Mouse (Mus musculus) left cerebral cortex, adult 11 months (tissue): ENCODE data around the gene Ubap1.

ENCODE experiments used
- DNase-seq: peaks from one replicate; pipeline ENCODE4 v3.0.0; 2022; ENCODE audit warnings: low spot score

Gene Ubap1

DNA sequence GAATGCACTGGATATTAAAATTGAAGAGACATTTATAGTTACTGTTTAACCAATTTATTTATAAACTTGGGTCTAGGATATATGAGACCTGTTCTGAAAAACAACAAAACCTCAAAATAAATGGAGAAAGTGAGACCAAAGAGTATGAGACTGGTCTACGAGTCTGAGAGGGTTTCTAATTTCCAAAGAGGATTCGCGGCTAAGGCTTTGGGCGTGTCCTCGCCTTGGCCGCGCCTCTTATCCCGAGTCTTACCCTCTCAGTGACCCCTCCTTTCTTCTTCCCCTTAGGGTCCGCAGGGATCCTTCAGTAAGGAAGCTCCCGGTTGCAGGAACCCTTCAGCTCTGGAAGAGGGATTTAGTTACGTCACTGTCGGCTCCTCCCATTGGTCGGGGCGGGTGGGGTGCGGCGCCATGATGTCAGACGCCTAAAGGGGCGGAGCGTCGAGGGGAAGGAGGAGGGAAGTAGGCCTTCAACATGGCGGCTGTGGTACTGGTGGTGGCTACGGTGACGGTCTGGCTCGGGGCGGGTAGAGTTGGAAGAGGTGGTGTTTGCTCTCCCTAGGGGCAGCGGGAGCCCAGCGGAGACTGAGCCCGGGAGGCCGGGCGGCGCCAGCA lies at the start of gene Ubap1:
TSS of gene Ubap1 (plus strand) at position 413 of the 615 bp plus-strand sequence.
- peak; percentile 83 for DNase-seq

DNA sequence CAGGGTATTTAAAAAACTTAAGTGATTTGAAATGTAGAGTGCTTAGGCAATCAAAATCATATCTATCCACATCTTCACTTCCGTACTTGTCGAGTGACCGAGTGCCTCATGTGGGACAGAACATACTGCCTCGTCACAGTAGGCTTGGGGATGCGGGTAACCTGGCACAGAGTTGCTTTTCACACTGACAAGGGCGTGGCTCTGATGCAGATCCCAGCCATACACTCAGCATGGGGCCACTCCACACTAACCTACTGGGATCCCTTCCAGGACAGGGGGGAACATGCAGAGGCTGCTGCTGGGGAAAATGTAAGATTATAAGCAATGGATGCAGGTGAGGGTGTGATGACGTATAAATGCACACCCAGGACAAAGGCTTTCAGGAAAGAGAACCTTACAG lies 45.1 kb upstream of the Ubap1 start:
- DNase-seq: no peak

DNA sequence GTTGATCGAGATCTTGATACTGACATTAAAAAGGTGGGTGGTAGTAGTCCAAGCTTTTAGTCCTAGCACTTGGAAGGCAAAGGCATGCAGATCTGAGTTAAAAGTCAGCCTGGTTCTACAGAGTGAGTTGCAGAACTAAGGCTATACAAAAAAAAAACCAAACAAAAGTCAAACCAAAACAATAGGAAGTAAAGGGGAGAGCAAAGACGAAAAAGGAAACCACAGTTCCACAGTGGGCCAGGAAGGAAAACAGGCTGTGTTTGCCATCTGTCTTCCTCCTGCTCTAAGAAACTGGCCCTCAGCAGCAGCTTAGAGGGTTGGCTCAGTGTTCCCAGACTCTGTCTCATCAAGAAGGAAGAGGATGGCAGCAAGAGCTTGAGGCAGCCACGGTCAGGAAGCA lies 44.5 kb upstream of the Ubap1 start:
- DNase-seq: no peak

DNA sequence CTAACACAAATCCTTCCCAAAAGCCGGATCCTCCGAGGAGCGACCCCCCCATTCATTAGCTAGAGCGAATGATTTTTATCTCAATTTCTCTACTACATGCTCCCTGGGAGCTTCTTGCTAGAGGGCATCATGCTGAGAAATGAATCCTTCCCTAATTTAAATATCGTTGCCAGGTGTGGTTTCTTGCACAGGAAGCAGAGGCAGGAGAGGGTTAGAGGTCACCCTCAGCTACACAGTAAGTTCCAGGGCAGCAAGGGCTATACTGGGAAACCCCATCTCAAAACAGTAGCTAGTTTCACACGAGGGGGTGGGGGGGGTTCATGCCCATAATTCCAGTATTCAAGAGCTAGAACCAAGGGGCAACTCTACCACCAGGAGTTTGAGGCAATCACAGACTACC lies 41.4 kb upstream of the Ubap1 start:
- no peak for DNase-seq

DNA sequence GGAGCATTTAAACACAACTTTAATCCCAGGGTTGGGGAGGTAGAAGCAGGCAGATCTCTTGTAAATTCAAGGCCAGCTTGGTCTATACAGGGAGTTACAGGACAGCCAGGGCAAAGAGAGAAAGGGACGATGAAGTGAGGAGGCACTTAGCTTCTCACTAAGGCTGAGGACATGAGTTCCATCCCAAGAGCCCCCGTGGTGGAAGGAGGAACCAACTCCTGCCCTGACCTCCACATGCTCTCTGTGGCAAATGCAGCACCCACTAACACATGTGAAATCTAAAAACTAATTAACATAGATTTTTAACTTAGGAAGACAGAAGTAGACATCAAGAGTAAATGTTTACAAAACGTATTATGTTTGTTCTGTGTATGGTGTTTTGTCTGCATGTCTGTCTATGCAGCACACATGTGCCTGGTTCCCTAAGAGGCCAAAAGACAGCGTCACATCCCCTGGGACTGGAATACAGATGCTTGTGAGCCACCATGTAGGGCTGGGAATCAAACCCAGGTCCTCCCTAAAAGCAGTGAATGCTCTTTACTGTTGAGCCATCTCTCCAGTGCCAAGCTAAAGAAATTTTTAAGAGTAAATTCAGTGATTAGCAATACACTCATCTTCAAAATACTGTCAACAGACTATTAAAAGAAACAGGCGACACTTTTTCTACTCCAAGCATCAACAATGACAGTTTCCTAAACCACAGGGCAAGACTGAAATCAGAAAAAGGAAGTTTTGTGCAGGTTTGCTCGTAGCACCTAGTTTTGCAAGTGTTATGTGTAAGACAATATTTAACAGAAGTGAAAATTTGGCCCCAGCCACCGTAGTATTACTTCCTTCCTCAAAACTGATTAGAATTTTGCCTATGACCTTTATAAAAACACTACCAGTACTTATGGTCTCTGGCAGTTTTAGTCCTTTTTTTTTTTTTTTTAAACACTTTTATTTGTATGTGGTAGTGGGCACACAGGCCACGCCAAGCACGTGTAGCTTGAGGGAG lies 37.9 kb upstream of the Ubap1 start:
- DNase-seq: no peak

DNA sequence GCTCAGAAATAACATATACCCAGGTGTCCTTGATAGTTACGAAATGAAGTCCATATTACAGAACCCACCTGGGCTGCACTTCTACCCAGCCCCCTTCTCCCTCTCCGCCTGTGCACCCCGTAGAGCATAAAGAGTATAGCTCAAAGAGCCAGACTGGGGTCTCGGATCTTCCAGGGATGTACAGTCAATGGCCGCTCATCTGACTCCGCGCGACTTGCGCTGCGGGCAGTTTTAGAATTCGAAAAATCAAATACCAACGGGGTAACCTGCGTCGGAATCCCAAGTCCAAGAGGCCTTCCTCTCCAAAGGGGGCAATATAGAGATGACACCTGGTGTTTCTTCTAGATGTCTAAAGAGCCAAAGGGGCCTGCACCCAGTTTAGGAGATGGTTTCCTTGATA lies 35.1 kb upstream of the Ubap1 start:
- DNase-seq: no peak

DNA sequence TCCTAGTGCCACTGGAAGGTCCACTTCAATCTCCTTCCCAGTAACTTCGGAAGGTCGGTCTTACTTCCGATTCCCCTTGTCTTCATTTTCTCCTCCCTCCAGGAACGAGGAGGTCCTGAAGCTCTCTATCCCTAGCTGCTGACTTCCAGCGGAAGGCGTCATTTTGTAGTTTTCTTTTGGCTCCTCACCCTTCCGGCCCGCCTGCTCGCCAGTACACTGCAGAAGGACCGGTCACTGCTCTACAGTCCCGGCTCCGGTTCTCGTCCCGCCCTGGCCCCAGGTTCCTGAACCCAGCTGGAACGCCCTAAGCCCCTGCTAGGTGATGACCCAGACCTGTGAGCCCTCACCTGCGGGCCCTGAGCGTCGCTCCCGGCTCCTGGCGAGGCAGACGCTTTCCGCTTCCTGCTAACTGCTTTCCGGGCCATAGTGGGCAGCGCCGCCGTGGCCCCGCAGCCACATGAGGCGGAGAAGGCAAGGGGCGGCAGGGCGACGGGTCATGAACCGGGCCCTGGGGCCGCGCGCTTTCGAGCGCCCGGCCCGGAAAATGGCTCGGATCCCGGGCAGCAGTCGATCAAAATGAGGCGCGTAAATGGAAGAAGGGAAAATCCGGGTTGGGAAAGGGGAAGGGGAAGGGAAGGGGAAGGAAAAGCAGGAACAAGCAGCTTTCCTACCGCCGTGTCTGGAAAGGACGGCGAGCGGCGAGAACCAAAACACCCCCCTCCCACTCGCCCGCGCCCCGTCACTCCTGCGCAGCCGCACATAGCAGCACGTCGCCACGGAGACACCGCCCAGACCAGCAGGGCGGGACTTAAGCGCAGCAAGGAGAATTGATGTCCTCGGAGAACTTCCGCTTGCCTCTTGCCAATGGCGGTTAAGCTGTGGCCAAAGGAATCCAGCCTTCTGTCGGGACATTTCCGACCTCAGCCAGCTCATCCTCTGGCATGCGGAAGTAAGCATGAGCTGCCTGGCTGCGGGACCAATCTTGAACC lies 34.4 kb upstream of the Ubap1 start, which contains the start of gene Dcaf12:
TSS of gene Dcaf12 (minus strand) at position 749 of the 989 bp plus-strand sequence.
- DNase-seq: peak; percentile 93

DNA sequence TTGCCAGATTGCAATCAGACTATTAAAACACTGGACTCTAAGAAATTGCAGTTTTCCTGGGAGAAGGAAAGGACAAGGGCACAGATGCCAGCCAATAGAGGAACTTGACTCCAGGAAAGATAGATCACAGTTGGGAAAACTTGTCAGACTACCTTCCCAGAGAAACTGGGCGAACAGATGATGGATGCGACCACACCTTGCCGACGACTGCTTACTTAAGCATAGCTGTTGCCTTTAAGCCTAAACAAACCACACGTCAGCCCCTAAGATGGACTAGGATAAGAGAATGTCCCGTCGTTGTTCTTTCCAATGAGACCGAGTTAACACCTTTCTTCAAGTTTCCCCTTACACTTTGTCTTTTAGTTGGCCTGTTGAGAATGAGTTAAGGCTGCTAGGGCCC lies 33.6 kb upstream of the Ubap1 start:
- DNase-seq: no peak

DNA sequence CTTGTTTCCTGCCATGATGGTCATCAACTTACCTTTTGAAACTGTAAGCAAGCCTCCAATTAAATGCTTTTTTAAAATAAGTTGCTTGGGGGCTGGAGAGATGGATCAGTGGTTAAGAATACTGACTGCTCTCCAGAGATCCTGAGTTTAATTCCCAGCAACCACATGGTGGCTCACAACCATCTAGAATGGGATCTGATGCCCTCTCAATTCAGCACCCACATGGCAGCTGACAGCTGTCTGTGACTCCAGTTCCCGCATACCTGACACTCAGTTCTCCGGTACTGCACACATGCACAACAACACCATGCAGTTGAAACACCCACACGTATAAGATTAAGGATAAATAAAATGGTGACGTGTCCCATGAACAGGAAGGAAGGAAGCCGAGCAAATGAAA lies 30.5 kb upstream of the Ubap1 start:
- no peak for DNase-seq

DNA sequence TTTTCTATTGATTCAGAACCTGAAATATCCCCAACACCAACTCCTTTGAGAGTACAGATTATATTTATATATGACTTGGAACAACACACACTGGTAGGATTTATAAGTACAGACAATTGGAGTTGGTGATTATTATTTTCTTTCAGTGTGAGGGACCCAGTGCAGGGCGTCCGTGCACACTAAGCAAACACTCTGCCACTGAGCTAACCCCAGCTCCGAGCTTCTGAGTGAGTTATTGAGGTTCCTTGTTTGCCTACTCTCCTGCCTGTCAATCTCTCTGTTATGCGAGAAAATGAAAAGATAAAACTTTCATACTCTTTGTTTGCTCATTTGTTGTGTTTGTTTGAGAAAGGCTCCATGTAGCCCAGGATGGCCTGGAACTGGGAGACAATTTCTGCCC lies 27.8 kb upstream of the Ubap1 start:
- DNase-seq: no peak

DNA sequence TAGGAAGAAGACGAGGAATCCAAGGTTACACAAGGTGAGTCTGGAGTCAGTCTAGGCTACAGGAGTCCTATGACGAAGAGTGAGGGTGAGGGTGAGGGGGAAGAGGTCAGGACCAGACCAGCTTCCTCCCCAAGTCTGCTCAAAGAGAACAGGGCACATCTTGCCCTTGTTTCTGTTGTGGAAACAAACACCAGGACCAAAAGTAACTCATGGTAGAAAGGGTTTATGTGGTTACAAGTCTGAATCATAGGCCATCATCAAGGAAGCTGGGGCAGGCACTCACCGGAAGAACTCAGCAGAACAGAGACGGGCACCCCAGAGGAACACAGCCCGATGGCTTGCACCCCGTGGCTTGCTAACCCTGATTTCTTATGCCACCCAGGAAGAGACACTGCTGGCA lies 21.9 kb upstream of the Ubap1 start:
- no peak for DNase-seq

DNA sequence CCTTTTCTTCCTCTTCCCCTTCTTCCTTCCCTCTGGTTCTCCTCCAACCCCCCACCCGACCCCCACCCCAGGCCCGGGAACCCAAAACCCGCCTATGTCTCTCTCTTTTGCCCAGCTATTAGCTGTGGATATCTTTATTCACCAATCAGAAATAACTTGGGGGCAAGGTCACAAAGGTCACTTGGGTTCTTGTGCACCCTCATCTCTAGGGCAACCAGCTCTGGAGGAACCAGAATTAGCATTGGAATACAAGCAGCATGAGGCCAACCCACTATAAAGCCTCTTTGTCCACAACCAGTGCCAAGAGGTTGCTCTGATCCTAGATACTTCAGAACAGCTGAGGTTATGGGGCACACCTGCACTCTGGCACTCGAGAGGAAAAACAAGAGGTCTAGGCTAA lies 19.3 kb upstream of the Ubap1 start:
- DNase-seq: no peak

DNA sequence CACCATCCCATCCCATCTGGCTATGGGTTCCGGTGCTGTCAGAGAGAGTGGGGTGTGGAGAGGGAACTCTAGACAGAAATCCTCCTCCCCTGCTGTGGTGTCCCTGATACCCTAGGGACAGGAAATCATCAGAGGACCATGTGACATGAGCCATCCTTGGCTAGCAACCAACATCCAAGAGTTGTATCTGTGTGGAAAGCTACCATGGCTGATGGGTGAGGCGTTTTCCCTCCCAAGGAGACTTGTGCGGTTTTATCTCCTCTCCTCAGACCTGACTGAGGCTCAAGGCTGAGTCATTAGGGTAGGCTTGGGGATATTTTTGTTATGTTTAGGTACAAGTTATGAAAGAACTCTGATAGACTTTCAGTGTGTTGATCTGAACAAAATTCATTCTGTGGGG lies 17.7 kb upstream of the Ubap1 start:
- no peak for DNase-seq

DNA sequence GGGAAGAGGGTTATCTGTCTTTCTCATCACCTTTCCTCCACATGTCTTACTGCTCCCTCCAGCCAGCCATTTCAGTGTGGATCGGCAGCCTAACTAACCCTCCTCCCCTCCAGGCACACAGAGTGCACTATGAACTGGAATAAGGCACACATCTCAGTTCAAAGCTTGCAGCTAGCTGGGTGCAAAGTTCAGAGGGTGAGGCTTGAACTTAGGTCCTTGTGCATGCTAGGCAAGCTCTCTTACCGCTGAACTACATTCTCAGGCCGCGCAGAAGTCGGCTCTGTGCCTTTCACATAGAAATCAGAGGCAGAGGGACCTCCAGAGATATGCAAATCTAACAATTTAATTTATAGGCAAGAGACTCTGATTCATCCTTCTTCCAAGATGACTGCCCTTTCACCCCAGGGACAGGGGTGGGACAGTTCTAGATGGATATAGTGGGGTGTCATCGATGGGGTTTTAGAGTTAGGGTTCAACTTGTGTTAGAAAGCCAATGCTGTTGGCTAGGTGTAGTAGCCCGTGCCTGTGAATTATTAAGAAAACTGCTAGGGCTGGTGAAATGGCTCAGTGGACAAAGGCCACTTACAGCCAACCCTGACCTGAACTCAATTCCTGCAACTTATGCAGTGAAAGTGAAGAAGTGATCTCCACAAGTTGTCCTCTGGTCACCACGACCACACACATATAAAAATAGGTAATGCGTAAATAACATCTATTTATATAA lies 16.9 kb upstream of the Ubap1 start:
- DNase-seq: no peak

DNA sequence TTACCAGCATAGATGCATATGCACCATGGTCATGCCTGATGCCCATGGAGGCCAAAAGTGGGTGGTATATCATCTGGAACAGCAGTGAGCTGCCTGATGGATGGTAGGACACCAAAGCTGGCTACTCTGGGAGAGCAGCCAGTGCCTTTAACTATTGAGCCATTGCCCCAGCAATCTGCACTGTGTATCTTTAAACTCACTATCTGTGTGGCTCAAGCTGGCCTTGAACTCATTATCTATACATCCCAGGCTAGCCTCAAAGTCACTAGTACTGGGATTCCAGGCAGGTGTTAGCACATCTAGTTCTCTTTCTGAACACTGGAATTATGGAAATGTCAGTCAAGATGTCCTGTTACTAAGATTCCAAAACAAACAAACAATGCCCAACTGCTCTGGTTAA lies 12.2 kb upstream of the Ubap1 start:
- no peak for DNase-seq

DNA sequence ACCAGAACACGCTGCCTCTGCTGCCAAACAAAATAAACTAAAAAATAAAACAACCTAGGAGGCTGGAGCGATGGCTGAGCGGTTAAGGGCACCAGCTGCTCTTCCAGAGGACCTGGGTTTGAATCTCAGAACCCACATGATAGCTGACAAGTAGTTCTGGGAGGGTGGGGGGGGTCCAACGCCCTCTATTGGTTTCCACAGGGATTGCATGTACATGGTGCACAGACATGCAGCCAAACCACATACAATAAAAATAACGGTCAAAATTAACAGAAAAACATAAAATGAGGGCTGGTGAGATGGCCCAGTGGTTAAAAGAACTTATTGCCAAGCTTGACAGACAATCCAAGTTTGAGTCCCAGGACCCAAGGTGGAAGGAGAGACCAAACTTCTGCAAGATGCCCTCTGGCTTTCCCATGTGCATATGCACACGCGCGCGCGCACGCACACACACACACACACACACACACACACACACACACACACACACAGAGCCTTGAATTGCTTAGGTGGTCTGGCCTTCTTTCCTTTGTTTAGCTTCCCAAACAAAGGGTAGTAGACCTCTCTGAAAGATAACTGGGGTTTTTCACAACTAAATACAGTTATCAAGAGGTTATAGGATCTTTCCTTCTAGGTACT lies 7.8 kb upstream of the Ubap1 start:
- DNase-seq: no peak

DNA sequence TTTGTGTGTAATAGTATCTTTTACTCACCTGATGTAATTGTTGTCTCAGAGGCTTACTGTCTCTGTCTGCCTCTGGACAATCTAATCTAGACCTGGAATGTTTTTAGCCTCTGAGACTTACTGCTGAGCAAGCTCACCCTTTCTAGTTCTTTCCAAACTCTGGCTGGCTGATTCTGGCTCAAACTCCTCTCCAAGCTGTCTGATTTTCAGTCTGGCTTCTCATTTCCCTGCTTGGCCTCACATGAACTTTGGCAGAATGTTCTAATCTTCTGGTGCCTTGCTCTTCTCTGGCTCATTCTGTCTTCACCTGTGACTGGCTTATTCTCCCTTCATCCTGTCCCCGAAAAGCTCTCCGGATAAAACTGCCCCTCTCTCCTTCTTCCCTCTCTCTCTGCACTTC lies 2.8 kb upstream of the Ubap1 start:
- DNase-seq: no peak

DNA sequence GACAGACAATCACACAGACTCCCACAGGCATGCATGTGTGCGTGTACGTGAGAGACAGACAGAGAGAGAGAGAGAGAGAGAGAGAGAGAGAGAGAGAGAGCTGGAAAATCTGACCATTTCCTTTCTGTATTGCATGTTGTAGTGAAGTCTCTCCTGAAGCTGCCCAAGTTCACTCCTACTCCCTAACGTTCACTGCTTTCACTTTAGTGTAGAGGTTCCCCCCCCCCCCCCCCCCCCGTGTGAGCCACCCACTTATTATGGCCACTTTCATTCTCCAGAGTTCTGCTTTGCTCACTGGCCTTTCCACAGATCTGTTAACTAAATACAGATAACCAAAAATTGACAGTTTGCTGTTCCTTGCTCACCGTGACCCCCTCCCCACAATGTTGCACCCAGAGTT lies 957 bp upstream of the Ubap1 start:
- DNase-seq: no peak

DNA sequence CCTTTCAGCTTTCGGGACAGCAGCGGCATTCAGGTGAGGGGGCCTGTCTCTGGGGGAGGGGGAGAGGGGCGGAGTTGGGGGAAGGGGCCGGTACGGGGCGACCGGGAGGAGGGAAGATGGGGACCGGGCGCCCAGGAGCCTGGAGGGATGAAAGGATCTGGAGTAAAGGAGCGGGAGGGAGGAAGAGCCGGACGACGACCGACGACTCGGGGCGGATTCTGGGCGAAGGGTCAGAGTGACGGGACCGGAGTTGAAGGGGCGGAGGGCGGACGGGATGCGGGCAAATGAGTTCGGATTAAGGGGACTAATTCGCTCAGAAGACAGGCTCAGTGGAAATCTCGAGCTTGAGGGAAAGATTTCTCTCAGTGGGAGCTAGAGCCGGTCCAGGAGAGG lies 399 bp downstream of the Ubap1 start:
- DNase-seq: no peak

DNA sequence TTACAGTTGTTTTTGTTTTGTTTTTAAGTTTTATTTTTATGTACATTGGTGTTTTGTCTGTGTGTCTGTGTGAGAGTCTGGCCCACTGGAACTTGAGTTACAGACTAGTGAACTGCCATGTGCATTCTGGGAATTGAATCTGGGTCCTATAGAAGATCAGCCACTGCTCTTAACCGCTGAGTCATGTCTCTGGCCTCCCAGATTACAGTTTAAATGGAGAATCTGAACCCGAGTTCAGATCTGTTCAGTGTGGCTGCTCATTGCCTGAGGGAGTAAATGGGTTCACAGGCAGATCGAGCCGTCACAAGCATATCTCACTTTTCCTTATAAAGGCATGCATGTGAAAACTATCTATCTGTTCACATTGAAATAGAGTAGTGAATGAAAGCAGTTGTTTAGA lies 4.0 kb downstream of the Ubap1 start:
- DNase-seq: no peak

DNA sequence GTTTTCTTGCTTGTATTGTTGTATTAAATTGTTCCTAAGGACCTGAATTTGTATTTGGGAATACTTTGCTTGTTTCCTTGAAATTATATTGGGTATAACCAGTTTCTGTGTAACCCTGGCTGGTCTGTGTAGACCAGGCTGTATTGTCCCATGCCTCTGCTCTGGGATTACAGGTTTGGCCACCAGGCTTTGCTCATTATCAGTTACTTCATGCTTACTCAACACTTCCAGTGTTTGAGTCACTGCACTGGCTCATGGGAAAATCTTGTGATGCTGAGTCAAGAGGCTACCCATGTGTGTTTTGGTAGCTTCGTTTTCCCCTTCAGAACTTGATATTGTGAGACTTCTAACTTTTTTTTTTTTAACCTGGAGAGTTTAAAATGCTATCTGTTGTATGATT lies 4.5 kb downstream of the Ubap1 start:
- no peak for DNase-seq
